Mouse (Mus musculus) limb, embryonic 15.5 days (tissue): ENCODE results near the gene Tle3. TPM values are rescaled to one million over a fixed set of nuclear protein-coding genes. Genes with fewer than 3 reads are reported as not detected.

Experiments
- ATAC-seq: fragments of 200-750 bp; cut with Nextera tagmentation; 2 replicates; pipeline ENCODE4 v1.8.0; 2017; ENCODE audit warnings: low read depth, moderate TSS enrichment; ENCODE audit not compliant: insufficient number of reproducible peaks, low FRiP score, low TSS enrichment
- H3K27ac ChIP-seq: fragments of 300-500 bp; sonication (generic); 2 replicates; pipeline ENCODE4 v1.5.1; 2015; ENCODE audit warnings: moderate library complexity, mild to moderate bottlenecking, inconsistent platforms
- H3K27me3 ChIP-seq: fragments of 300-500 bp; sonication (generic); 2 replicates; pipeline ENCODE4 v1.6.1; 2015; ENCODE audit warnings: inconsistent platforms
- H3K36me3 ChIP-seq: fragments of 300-500 bp; sonication (generic); 2 replicates; pipeline ENCODE4 v1.6.1; 2015; ENCODE audit warnings: inconsistent platforms
- H3K4me1 ChIP-seq: fragments of 300-500 bp; sonication (generic); 2 replicates; pipeline ENCODE4 v1.6.1; 2015; ENCODE audit warnings: inconsistent platforms
- H3K4me2 ChIP-seq: fragments of 300-500 bp; sonication (generic); 2 replicates; pipeline ENCODE4 v1.6.1; 2015; ENCODE audit warnings: mild to moderate bottlenecking, inconsistent platforms
- H3K4me3 ChIP-seq: fragments of 300-500 bp; sonication (generic); 2 replicates; pipeline ENCODE4 v1.5.1; 2015; ENCODE audit warnings: mild to moderate bottlenecking, inconsistent platforms
- H3K9ac ChIP-seq: fragments of 300-500 bp; sonication (generic); 2 replicates; pipeline ENCODE4 v1.6.1; 2015; ENCODE audit warnings: inconsistent platforms
- H3K9me3 ChIP-seq: fragments of 300-500 bp; sonication (generic); 2 replicates; pipeline ENCODE4 v1.6.1; 2016; ENCODE audit warnings: inconsistent platforms
- WGBS: fragments of 180-500 bp; shearing (Covaris S2); methylation state at CpG from one replicate; pipeline ENCODE4 v1.1.7; 2015; 5-methylcytosine and 5-hydroxymethylcytosine counted together
- polyA plus RNA-seq: library from polyadenylated mRNA; unstranded; fragments of >200 nt; fragmentation: Nextera tagmentation; extraction: Ambion mirVana; gene quantifications from 2 replicates; pipeline ENCODE4 v1.2.1, GENCODE M21; 2015

Gene Tle3
- polyA plus RNA-seq, 1 experiment from 2014 or later, result 42.9 TPM

GRCm38 (mm10) chr9:61370889-61371754, 1.0 kb upstream of the Tle3 start:
- no peaks in the 10 kb centered on the region for H3K36me3 ChIP-seq
- H3K27me3 ChIP-seq, result no peaks in the 10 kb centered on the region; the same call in 1 of the 2 replicates
- peak overlapping the region; percentile 94 for H3K27ac ChIP-seq
- WGBS, result under 1% methylated on average over 66 of the region's 66 CpGs
- peak overlapping the region; percentile 89 for H3K4me3 ChIP-seq
- H3K9me3 ChIP-seq, result no peaks in the 10 kb centered on the region
- H3K4me1 ChIP-seq, result peaks cover 52% of the 10 kb centered on the region
- peak overlapping the region; percentile 92 for H3K4me2 ChIP-seq
- ATAC-seq, result no peak; the same call in 1 of the 2 replicates
- H3K9ac ChIP-seq, result peak overlapping the region; percentile 68

GRCm38 (mm10) chr9:61372510-61372975, 377 bp downstream of the Tle3 start:
- Histone ChIP-seq H3K4me3 (peak overlapping the region; percentile 89), H3K27me3 (no peaks in the 10 kb centered on the region; the same call in 1 of the 2 replicates), H3K36me3 (peaks cover 8% of the 10 kb centered on the region; the same call in 1 of the 2 replicates), H3K4me1 (peaks cover 61% of the 10 kb centered on the region), H3K9me3 (no peaks in the 10 kb centered on the region), H3K9ac (peak overlapping the region; percentile 98), H3K4me2 (peak overlapping the region; percentile 65), H3K27ac (peak overlapping the region; percentile 96)
- WGBS, result under 1% methylated on average over 41 of the region's 42 CpGs
- 0 out of 2 replicates have a peak, but pooled peaks have one; percentile 7 for ATAC-seq

DNA sequence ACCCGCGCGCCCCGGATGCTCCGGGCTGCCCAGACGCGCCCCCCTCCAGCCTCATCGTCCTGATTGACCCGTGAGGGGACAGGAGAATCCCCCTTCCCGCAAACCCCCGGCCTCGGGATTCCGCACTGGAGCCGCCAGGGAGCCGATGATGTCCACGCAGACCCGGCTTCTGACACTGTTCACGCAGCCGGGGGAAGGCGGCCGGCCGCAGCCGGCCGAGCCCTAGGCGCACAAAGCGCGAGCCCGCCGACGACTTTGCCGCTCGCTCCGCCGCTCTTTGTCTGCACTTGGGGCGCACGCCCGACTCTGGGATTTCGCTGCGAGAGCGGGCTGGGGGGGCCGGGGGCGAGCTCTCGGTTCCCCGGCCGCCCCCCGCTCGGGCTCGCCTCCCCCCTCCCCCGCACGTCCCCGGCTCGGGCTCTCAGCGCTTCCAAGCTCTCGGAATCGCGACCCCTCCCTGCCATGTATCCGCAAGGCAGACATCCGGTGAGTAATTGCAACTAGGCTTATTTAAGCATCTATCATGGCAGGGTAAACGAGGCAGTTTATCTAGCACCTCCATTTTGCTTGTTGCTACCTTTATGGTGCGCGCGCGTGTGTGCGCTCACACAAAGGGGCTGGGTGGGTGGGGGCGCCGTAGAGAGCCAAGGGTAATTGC, 939 bp downstream of the Tle3 start:
- no peak for ATAC-seq
- WGBS, result under 1% methylated on average over 63 of the region's 66 CpGs
- H3K4me2 ChIP-seq, result peak overlapping the region; percentile 65
- H3K36me3 ChIP-seq, result peaks cover 8% of the 10 kb centered on the region; the same call in 1 of the 2 replicates
- H3K27ac ChIP-seq, result peak overlapping the region; percentile 96
- H3K4me1 ChIP-seq, result peaks cover 59% of the 10 kb centered on the region
- no peaks in the 10 kb centered on the region for H3K27me3 ChIP-seq
- peak overlapping the region; percentile 89 for H3K4me3 ChIP-seq
- H3K9ac ChIP-seq, result peak overlapping the region; percentile 98
- no peaks in the 10 kb centered on the region for H3K9me3 ChIP-seq

- under 1% methylated on average over 23 of the region's 23 CpGs for WGBS
- Histone ChIP-seq H3K36me3 (peaks cover 8% of the 10 kb centered on the region; the same call in 1 of the 2 replicates), H3K27ac (peak overlapping the region; percentile 96), H3K27me3 (no peaks in the 10 kb centered on the region), H3K9ac (peak overlapping the region; percentile 98), H3K4me3 (peak overlapping the region; percentile 89), H3K4me1 (peaks cover 60% of the 10 kb centered on the region), H3K4me2 (peak overlapping the region; percentile 65), H3K9me3 (no peaks in the 10 kb centered on the region)
- no peak for ATAC-seq
Measured at GRCm38 (mm10) chr9:61373634-61373941, 1.4 kb downstream of the Tle3 start.

- Histone ChIP-seq H3K27me3 (no peaks in the 10 kb centered on the region), H3K4me2 (peak overlapping the region; percentile 65), H3K9ac (peak overlapping the region; percentile 98), H3K4me3 (peak overlapping the region; percentile 89), H3K4me1 (peaks cover 61% of the 10 kb centered on the region), H3K9me3 (no peaks in the 10 kb centered on the region), H3K36me3 (peaks cover 8% of the 10 kb centered on the region; the same call in 1 of the 2 replicates), H3K27ac (peak overlapping the region; percentile 96)
- no peak for ATAC-seq
- under 1% methylated on average over 47 of the region's 51 CpGs for WGBS
Measured at GRCm38 (mm10) chr9:61373942-61374900, 2.1 kb downstream of the Tle3 start.

DNA sequence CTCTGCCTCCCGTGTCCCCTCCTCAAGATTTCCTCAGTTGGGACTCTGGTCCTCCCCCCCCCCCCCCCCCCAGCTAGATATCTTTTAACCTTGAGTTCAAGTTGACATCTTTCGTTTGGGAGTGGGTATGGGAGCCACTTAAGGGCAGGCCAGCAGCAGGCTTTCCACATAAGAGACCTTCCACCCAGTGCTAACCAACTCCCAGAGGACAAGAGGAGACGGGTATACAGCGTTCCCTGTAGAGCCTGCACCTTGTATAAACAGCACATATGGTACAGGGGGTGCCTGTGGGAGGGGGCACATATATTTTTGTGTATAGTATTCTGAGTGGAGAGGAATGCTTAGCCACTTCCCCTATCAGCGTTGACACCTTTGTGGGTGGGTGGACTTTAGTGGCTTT, 2.8 kb downstream of the Tle3 start:
- no peaks in the 10 kb centered on the region for H3K27me3 ChIP-seq
- 29% methylated on average over 5 of the region's 5 CpGs for WGBS
- H3K36me3 ChIP-seq, result peaks cover 13% of the 10 kb centered on the region; the same call in 1 of the 2 replicates
- H3K27ac ChIP-seq, result no peak overlapping the region; the same call in 1 of the 2 replicates
- H3K9ac ChIP-seq, result peak overlapping the region; percentile 98; the same call in 1 of the 2 replicates
- H3K4me2 ChIP-seq, result peak overlapping the region; percentile 65
- H3K4me3 ChIP-seq, result peak overlapping the region; percentile 89
- H3K4me1 ChIP-seq, result peaks cover 61% of the 10 kb centered on the region
- ATAC-seq, result no peak
- no peaks in the 10 kb centered on the region for H3K9me3 ChIP-seq

DNA sequence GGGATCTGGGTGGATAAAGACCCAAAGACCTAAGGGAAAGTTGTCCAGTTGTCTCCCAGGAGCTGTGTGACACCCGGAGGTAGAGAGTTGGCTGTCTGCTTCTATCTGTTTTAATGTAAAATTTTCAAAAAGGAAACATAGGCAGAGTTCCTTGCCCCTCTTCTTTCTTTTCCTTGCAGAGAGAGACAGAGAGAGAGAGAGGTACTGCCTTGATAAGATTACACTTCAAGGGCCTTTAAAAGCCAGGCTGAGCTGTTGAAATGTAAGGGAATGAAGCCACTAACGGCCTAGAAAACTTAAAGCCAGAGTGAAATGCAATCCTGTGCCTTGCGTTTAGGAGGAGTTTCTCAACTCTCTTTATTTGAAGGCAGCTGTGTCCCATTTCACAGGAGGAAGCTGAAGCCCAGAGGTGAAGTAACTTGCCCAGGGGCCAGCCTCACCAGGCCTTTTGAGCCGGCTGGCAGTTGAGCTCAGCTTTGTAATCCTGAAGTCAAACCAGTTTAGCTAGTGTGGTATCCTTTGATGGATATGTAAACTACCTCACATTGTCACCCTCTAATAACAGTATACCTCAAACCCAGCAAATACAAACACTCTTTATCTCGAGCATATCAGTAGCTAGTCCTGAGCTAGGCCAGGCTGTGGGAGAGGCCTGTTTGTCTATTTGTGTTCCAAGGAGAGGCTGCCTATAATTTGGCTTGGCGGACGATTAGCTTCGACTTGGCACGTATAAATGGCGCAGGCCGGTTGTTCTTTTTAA, 3.8 kb downstream of the Tle3 start:
- Histone ChIP-seq H3K27ac (0 out of 2 replicates have a peak overlapping the region, but pooled peaks have one; percentile 34), H3K9ac (no peak overlapping the region), H3K9me3 (no peaks in the 10 kb centered on the region), H3K4me2 (peak overlapping the region; percentile 37), H3K4me3 (peak overlapping the region; percentile 89), H3K4me1 (peaks cover 69% of the 10 kb centered on the region), H3K36me3 (peaks cover 13% of the 10 kb centered on the region), H3K27me3 (no peaks in the 10 kb centered on the region)
- no peak for ATAC-seq
- WGBS, result 24% methylated on average over 11 of the region's 11 CpGs

DNA sequence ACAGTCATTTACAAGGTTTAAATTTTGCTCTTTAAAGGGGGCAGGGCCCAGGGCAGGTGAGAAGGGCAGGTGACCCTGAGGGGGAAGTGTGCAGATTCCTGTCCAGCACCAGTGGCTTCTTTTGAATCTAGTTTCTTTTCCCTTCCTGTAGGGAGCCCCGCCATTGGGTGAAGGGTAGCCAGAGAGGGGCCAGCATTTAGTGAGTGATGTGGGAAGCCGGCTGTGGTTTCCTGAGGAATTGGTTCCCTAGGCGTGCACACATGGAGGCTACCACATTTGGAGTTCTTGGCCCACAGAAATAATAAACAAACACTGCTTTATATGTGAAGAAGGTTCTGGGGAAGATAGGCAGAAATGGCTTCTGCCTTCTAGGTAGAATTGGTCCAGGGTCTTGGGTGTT, 4.5 kb downstream of the Tle3 start:
- no peaks in the 10 kb centered on the region for H3K9me3 ChIP-seq
- peak overlapping the region; percentile 37 for H3K4me2 ChIP-seq
- H3K27ac ChIP-seq, result no peak overlapping the region
- WGBS, result 27% methylated on average over 3 of the region's 3 CpGs
- no peak overlapping the region for H3K9ac ChIP-seq
- H3K4me1 ChIP-seq, result peaks cover 69% of the 10 kb centered on the region
- ATAC-seq, result no peak
- H3K4me3 ChIP-seq, result peak overlapping the region; percentile 89
- H3K36me3 ChIP-seq, result peaks cover 20% of the 10 kb centered on the region
- H3K27me3 ChIP-seq, result no peaks in the 10 kb centered on the region

- peaks cover 23% of the 10 kb centered on the region for H3K36me3 ChIP-seq
- H3K27ac ChIP-seq, result 0 out of 2 replicates have a peak overlapping the region, but pooled peaks have one; percentile 1
- H3K4me3 ChIP-seq, result peak overlapping the region; percentile 89
- WGBS, result 33% methylated on average over 9 of the region's 9 CpGs
- no peak for ATAC-seq
- no peak overlapping the region for H3K9ac ChIP-seq
- no peaks in the 10 kb centered on the region for H3K27me3 ChIP-seq
- H3K4me1 ChIP-seq, result peaks cover 79% of the 10 kb centered on the region
- H3K4me2 ChIP-seq, result peak overlapping the region; percentile 37
- H3K9me3 ChIP-seq, result no peaks in the 10 kb centered on the region
Measured at GRCm38 (mm10) chr9:61377706-61378479, 5.7 kb downstream of the Tle3 start.

GRCm38 (mm10) chr9:61378516-61378915, 6.3 kb downstream of the Tle3 start:
- H3K4me3 ChIP-seq, result no peak overlapping the region

More at GRCm38 (mm10) chr9:61378516-61378915, 6.3 kb downstream of the Tle3 start:
- H3K9me3 ChIP-seq, result no peaks in the 10 kb centered on the region
- H3K4me2 ChIP-seq, result no peak overlapping the region
- H3K36me3 ChIP-seq, result peaks cover 23% of the 10 kb centered on the region
- no peak for ATAC-seq
- H3K9ac ChIP-seq, result no peak overlapping the region
- peaks cover 85% of the 10 kb centered on the region for H3K4me1 ChIP-seq
- 34% methylated on average over 8 of the region's 8 CpGs for WGBS
- no peak overlapping the region for H3K27ac ChIP-seq
- H3K27me3 ChIP-seq, result no peaks in the 10 kb centered on the region
